Mouse (Mus musculus) hematopoietic stem cell, adult 5-6 weeks (primary cell): ENCODE results near the gene Pax5. TPM values are rescaled to one million over a fixed set of nuclear protein-coding genes. Genes with fewer than 3 reads are reported as not detected.

Source experiments
- ATAC-seq, 2 experiments: fragments of 125-278 bp in 1 of 2; replicated peaks in 1 of 2; 2 replicates each; pipeline ENCODE4 v1.8.0; 2016 to 2017; ENCODE audit warnings: inconsistent platforms in 2 of 2, mild to moderate bottlenecking in 2 of 2, moderate number of reproducible peaks in 2 of 2, low read depth in 1 of 2, moderate TSS enrichment in 1 of 2; ENCODE audit not compliant: low FRiP score in 2 of 2, poor library complexity in 2 of 2, severe bottlenecking in 2 of 2, insufficient read depth in 1 of 2, low TSS enrichment in 1 of 2
- total RNA-seq: library from RNA; stranded (forward); fragments of 172-1452, 232-1000 nt; gene quantifications from 2 replicates; pipeline ENCODE4 v1.2.3, GENCODE M21; 2017

Pax5 gene
- total RNA-seq, 1 experiment from 2014 or later: not detected

DNA sequence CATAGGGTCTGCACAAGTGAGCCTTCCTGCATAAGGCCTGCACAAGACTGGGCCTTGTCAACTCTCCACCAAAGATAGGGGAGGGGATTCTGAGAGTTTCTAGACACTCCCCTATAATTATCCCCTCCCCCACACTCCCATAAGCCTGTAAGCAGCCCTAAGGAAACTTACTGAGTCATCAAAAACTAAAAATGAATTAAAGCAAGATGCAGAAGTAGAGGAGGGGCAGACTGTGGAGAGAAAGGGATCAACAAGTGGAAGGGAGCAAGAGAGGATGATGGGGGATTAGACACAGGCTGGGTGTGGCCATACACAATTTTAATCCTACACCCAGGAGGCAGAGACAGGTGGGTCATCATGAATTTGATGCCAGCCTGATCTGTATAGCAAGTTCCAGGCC, 82.4 kb downstream of the Pax5 start:
- no peak for ATAC-seq

DNA sequence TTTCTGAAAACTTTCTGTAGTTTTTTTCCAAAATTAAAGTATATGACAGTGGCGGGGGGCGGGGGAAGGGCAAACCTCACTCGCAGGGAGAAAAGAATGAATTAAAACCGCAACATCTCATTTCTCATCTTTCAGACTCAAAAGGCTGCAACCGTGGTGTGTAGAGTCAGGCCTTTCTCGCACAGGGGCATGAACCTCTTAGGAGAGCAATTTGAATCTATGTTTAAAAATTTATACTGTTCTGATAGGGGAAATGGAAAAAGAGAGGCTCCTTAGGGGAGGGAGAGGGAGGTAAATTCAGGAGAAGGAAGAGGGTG, 85.2 kb downstream of the Pax5 start:
- ATAC-seq: no peak

DNA sequence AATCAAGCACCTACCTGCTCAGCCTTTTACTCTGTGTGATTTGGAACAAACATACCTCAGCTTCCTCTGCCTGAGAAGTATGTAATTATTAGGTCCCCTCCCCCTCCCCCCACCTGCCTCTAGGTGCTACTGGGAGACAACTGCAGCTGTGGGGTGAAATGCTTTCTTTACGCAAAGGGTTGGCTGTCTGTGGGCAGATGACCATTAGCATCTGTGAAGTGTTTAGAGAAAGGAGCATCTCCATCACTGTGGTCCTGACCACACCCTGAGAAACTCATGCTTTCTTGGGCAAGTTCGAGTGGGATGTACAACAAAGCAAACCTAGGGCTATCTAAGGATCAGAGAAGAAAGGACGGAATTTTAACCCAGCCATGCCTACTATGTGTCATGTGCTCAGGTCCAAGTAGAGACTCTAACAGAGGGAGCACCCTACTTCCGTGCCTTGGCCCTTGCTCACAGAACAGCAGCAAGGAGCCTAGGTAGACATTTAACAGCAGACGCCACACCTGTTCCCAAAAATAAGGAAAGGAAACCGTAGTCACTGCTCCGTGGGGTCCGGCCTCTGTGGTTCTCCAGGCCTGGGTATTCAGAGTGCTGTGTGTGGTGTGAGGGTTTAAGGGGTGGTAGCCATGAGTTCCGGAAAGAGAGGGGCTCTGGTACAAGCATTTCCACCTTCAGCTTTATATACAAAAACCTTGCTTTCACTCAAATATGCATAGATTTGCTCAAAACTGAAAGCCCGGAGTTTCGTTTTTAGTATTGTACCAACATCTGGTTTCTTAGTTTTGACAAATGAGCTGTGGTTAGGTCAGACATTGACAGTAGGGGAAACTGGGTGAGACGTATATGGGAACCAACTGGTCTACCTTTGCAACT, 85.8 kb downstream of the Pax5 start:
- ATAC-seq: 0 out of 4 replicates have a peak, but pooled peaks of 1 of the 2 experiments have one; percentile 17

DNA sequence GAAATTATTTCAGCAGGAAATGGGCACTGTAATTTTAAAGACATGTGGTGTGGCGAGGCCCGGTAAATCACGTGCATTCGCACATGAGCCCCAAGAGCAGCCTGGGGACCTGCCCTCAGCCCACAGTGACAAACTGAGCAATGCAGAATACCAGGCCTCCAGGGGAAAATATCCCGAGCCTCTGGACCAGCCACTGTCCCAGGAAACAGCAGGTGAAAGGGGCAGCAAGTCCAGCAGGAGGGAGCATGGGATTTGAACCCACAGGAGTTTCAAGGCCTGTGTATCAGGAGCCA, 86.9 kb downstream of the Pax5 start:
- ATAC-seq: no peak

DNA sequence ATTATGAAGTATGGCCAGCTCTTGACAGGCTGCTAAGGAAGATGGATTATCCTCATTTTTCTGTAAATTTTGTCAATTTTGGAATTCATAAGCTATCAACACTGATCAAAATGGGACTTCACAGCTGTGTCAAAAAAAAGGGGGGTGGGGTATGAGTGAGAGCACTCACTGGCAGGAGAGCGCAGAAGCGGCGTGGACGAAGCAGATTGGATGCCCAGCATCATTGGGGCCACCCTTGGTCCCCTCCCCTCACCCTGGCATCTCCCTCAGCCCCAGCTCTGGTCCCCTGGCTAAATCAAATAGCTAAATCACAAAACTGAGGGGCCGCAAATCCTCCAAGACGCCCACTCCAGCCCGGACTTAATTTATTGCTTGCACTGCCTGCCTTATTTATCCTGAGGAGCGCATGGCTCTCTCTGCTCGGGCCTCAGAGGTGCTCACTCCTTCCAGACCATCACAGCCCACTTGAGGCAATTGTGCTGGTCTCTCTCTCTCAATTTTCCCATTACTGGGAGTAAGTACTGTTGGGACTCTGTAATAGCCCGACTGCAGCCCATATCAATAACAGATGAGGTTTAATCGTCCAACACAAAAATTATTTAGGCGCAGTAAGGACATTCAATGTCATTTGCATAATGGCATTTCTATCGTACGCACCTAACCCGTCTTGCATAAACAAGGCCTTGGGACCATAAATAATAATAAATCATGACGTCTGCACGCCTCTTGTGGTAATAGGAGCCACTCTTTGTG, 87.4 kb downstream of the Pax5 start:
- ATAC-seq: no peak

DNA sequence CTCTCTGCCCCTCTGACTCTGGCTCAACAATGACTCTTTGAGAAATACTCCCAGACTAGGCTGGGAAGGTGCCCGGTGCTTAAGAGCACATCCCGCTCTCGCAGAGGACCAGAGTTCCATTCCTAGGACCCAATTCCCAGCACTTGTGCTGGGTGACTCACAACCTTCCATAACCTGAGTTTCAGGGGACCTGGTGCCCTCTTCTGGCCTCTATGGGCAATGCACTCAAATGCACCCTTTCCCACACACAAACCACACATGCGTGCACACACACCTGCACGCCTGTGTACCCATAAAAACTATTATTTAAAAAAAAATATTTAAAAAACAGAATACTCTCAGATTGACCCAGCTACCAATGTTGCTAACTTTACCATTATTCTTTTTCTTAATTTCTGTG, 90.0 kb downstream of the Pax5 start:
- ATAC-seq: no peak

DNA sequence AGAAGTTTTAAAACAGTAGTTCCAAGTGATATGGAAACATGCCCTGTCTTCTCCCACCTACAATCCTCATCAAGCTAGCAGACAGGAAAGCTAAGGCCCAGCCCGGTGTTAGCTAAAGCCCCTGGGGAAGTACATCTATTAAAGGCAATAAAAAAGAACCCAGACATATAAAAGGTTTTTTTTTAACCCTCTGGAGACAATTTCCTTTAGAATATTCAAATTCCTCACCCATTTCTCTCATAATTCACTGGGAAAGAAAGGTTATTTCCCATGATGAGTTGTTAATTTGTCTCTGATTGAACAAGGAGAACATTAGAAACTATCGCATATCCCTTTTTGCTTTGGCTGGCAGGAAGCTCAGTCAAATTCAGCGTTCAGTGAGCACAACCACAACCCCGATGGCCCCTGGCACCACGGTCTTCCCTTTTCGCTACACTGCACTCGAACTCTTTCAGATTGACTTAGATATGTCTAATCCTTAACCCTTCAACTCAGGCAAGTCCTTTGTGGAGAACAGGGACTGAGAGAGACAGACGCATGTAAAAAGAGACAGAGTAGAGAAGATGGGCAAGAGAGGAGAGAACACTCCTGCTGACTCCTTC, 96.1 kb downstream of the Pax5 start:
- no peak for ATAC-seq

DNA sequence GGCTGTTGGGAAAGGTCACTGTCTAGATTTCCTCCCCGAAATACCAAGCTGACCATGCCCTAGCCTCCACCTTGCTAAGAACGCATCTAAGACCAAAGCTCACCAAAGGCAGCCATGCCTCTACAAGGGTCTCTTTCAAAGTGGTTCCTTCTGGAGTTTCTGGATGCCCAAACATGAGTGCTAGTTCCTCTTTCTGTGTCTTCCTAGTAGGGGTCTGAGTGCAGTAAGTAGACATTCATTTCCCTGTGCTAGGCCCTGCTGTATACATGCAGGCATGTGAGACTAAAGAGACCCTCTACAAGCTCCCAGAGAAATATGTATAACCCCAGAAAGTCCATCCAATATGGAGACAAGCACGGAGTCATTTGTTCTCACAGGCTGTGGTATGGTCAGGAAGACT, 97.9 kb downstream of the Pax5 start:
- no peak for ATAC-seq

DNA sequence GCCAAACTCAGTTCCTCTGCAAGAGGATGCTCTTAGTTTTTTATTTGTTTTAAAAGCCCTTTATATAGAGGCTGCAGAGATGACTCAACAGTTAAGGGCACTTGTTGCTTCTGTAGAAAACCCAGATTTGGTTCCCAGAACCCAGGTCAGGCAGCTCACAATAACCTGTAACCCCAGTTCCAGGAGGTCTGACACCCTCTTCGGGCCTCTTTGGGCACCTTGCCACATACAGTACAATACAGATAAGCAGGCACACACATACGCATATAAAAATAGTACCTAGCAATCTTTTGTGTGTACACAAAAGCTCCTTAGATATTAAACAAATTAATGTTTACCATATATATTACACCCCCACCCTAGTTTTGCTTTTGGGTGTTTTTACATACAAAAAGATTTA, 104.8 kb downstream of the Pax5 start:
- no peak for ATAC-seq

DNA sequence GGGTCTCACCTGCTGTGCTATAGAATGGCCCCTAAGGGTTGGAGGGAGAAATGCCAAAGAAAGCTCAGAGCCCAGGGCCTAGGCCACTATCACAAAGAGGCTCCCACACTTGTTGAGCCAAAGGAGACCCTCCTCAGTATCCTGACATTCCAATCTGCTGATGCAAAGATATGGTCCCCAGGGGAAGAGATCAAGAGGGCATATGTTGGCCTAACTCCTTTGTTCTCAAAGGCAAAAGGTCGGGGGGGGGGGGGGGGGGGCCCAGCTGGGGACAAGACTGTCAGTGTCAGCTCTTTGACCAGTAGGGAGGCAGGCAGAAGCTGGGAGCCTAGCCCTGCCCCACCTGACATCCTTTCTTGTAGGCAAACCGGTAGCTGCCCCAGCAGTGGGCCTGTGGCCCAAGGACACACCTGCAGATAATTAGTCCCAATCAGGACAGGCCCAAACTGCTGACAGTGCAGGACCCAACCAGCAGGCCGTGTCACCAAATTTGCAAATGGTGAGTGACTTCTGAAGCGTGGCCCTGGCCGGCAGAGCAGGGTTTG, 108.0 kb downstream of the Pax5 start:
- no peak for ATAC-seq

DNA sequence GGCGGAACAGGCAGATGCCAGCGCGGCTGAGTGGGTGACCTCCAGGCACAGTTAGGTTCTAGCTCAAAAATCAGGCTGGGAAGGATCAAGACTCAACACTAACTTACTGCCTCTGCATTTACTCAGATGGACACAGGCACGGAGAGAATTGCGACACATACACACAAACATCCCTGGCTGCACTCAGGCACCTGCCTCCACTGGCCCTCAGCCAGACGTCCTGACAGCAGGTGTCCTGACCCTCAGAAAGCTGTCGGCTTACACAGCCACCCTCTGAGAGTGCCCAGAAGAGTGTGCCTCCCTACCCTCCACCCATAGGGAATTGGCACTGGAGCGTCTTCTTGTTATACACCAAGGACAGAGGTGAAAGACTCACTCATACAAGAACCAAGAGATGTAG, 108.9 kb downstream of the Pax5 start:
- ATAC-seq: no peak

DNA sequence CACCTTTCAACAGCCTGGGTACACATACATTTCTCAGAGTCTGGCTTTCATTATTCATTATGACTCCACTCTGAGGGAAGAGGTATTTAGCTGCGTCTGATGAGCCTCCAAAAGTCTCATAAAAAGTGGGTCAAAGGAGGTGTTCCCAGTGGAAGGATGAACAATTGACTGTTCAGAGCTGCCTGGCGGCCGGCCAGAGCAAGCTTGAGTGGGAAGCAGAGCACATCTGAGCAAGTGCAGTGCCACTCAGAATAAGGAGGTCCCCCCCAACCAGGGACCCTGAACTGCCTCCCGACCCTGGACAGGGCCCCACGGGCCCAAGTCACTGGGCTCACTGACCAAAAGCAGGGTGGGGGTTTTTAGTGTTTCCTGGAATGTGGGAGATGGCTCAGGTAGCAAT, 109.4 kb downstream of the Pax5 start:
- no peak for ATAC-seq

DNA sequence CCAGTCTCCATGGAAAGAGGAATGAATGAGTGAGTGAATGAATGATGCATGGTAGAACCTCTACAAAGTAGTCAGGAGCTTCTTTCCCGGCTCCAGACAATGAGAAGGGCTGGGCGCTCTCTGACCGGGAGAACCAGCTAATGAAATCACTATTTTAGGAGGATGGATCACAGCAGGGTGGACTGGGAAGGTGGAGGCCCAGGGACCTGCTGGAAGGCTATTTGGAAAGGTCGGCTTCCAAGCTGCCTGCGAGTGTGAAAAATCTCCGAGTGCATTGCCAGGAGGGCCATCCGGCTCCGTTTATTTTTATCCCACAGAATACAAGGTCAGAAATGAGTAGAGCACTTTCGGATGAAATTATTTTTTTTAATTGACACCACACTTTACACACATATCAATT, 112.3 kb downstream of the Pax5 start:
- ATAC-seq: no peak

DNA sequence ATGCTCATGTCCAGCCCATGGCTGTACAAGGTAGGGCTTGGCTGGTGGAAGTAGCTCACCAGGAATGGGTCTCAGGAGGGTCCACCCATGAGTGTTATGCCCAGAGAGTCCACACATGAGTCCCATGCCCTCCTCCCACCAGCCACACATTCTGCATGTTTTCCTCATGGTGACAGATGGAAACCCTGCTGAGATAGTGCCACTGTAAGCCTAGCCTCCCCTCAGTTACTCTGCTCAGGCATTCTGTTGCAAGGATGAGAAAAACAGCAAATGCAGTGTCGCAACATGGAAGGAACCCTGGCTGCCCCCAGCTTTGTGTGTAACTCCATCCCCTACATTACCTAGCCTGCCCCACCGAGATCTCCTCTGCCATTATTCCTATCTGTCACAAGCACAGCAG, 117.2 kb downstream of the Pax5 start:
- ATAC-seq: no peak

DNA sequence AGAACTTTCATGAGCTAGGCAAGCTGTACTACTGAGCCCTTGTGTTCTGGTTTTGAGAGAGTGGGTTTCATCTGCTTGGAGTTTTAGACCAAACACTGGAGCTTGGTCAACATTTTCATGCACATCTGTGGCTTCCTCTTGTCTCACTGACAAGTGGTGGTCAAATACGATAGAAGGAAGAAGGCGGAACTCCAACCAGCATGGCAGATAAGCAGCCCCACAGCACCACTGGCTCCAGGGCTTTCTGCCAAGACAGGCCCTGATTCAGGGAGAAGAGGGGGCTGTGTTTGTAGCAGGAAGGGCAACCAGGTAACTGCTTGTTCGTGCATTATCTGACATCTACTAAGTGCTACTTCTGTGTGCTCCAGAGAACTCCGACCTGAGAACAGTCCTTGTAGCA, 127.6 kb downstream of the Pax5 start:
- no peak for ATAC-seq

DNA sequence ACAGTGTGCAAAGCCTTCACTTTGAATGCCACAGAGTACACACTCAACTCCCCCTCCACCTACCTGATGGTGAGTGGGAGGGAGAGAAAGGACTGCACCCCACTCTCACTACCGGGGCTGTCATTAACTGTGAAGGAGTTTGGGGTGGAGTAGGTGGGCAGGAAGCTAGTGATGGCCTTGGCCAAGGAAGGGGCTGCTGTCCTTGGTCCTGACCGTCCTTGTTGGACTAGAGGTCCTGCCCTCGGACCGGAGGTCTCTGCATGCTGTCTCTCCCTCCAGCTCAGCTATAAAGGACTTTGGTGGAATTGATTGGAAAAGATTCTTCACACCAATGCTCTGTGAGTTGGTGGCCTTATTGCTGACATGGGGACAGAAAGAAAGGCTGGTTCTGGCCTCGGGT, 131.7 kb downstream of the Pax5 start:
- peak in 1 of 2 experiments; percentile 21; a peak in 1 of 4 replicates for ATAC-seq

DNA sequence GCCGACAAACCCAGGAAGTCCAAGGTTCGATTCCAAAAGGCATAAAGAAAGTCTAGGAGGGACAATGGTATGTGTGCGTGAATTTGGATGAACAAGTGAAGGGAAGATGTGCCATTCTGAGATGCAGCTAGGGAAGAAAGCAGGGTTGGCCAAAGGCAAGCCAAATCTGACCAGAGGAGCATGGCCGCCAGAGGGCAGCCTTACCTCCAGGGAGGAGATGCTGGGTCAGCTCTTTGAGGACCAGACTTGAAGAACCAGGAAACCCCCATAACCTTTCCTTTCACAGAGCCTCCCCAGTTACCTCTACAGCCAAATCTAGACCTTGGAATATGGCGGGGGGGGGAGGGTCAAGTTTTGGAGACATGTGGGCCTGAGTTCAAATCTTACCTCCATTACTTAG, 133.0 kb downstream of the Pax5 start:
- no peak for ATAC-seq

DNA sequence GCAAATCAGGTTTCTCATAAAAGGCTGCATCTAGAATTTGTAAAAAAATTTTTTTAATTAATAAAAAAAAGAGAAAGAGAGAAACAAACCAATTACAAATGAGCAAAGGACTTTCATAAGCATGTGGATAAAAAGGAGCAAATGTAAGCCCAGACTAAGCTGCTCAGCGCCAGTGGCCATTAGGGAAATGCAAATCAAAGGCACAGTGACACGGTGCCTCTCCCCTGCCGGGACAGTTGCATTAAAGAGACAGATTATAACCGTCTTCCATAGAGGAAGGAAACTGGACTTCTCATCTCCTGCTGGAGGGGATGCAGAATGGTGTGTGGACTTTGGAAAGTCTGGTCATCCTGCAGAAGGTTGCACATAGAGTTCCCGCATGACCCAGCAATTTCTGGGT, 133.5 kb downstream of the Pax5 start:
- ATAC-seq: no peak
